Mouse (Mus musculus): ENCODE measurements at regions not wholly inside any gene's neighbourhood (a gene's known extent, or its start where the extent isn't known, plus 50 kb on each side); places are given as distances from the start of the nearest gene placed in this dataset.

GRCm38 (mm10) chr12:95937705-95938104 is 245.7 kb downstream of the Flrt2 start:
- no peaks in the 10 kb centered on the region for H3K36me3 ChIP-seq (replicated peaks; ENCODE audit: low read length)
- no peak for TF ChIP-seq GATA1 (IDR thresholded peaks at IDR 0.05; ENCODE audit: borderline replicate concordance, low read length)
- no peak for TF ChIP-seq FLI1 (IDR thresholded peaks at IDR 0.05; ENCODE audit: low read length)
- no peak overlapping the region for H3K4me3 ChIP-seq (replicated peaks)
- H3K9me3 ChIP-seq: no peaks in the 10 kb centered on the region
- no peaks in the 10 kb centered on the region for H3K27me3 ChIP-seq (replicated peaks)
- peaks cover 3% of the 10 kb centered on the region; the same call in 1 of the 2 replicates for H3K4me1 ChIP-seq

GRCm38 (mm10) chr12:95940465-95941012 is 248.5 kb downstream of the Flrt2 start:
- peaks cover 3% of the 10 kb centered on the region; the same call in 1 of the 2 replicates for H3K4me1 ChIP-seq
- no peaks in the 10 kb centered on the region for H3K36me3 ChIP-seq (replicated peaks; ENCODE audit: low read length)
- H3K4me3 ChIP-seq (replicated peaks): no peak overlapping the region
- no peaks in the 10 kb centered on the region for H3K27me3 ChIP-seq (replicated peaks)
- TF ChIP-seq FLI1 (IDR thresholded peaks at IDR 0.05; ENCODE audit: low read length) (no peak), GATA1 (IDR thresholded peaks at IDR 0.05; ENCODE audit: borderline replicate concordance, low read length) (no peak)
- no peaks in the 10 kb centered on the region for H3K9me3 ChIP-seq

GRCm38 (mm10) chr12:95959786-95960504 is 267.9 kb downstream of the Flrt2 start:
- no peak overlapping the region for H3K4me3 ChIP-seq (replicated peaks)
- H3K9me3 ChIP-seq: no peaks in the 10 kb centered on the region
- no peaks in the 10 kb centered on the region for H3K27me3 ChIP-seq (replicated peaks)
- no peaks in the 10 kb centered on the region for H3K36me3 ChIP-seq (replicated peaks; ENCODE audit: low read length)
- no peaks in the 10 kb centered on the region for H3K4me1 ChIP-seq
- TF ChIP-seq GATA1 (IDR thresholded peaks at IDR 0.05; ENCODE audit: borderline replicate concordance, low read length) (no peak), FLI1 (IDR thresholded peaks at IDR 0.05; ENCODE audit: low read length) (no peak)

DNA sequence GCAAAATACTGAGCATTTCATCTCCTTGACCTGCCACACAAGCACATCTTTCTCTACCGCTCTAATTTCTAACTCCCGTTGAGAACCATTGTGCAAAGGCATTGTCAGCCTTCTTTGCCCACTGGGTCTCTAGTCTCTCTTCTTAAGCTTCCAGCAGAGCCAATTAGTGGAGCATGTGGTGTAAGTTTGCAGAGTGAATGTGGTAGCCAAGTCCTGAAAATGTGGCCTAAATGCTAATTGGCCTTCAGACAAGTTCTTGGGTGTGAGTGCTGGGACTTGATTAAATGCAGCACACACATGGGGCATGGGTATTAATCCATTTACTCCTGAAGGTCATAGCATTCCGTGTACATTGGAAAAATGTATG is 268.5 kb downstream of the Flrt2 start:
- H3K4me3 ChIP-seq (replicated peaks): no peak overlapping the region
- H3K36me3 ChIP-seq (replicated peaks; ENCODE audit: low read length): no peaks in the 10 kb centered on the region
- no peaks in the 10 kb centered on the region for H3K4me1 ChIP-seq
- H3K9me3 ChIP-seq: no peaks in the 10 kb centered on the region
- TF ChIP-seq FLI1 (IDR thresholded peaks at IDR 0.05; ENCODE audit: low read length) (no peak), GATA1 (IDR thresholded peaks at IDR 0.05; ENCODE audit: borderline replicate concordance, low read length) (no peak)
- H3K27me3 ChIP-seq (replicated peaks): no peaks in the 10 kb centered on the region

- no peaks in the 10 kb centered on the region for H3K36me3 ChIP-seq (replicated peaks; ENCODE audit: low read length)
- no peaks in the 10 kb centered on the region for H3K9me3 ChIP-seq
- no peak for TF ChIP-seq GATA1 (IDR thresholded peaks at IDR 0.05; ENCODE audit: borderline replicate concordance, low read length)
- no peak overlapping the region for H3K4me3 ChIP-seq (replicated peaks)
- H3K27me3 ChIP-seq (replicated peaks): no peaks in the 10 kb centered on the region
- H3K4me1 ChIP-seq: no peaks in the 10 kb centered on the region
These were observed 270.8 kb downstream of the Flrt2 start for GRCm38 (mm10) chr12:95962817-95963216.

- no peaks in the 10 kb centered on the region for H3K4me1 ChIP-seq
- H3K4me3 ChIP-seq (replicated peaks): no peak overlapping the region
- H3K36me3 ChIP-seq (replicated peaks; ENCODE audit: low read length): no peaks in the 10 kb centered on the region
- TF ChIP-seq GATA1 (IDR thresholded peaks at IDR 0.05; ENCODE audit: borderline replicate concordance, low read length): no peak
- TF ChIP-seq FLI1 (IDR thresholded peaks at IDR 0.05; ENCODE audit: low read length): no peak
- no peaks in the 10 kb centered on the region for H3K9me3 ChIP-seq
- no peaks in the 10 kb centered on the region for H3K27me3 ChIP-seq (replicated peaks)
These were observed 296.8 kb downstream of the Flrt2 start for GRCm38 (mm10) chr12:95988669-95989288.

- no peaks in the 10 kb centered on the region for H3K9me3 ChIP-seq
- no peaks in the 10 kb centered on the region for H3K27me3 ChIP-seq (replicated peaks)
- H3K4me3 ChIP-seq (replicated peaks): no peak overlapping the region
- no peaks in the 10 kb centered on the region; the same call in 1 of the 2 replicates for H3K4me1 ChIP-seq
- H3K36me3 ChIP-seq (replicated peaks; ENCODE audit: low read length): no peaks in the 10 kb centered on the region
- TF ChIP-seq GATA1 (IDR thresholded peaks at IDR 0.05; ENCODE audit: borderline replicate concordance, low read length): no peak
- TF ChIP-seq FLI1 (IDR thresholded peaks at IDR 0.05; ENCODE audit: low read length): no peak
These were observed 302.9 kb downstream of the Flrt2 start for GRCm38 (mm10) chr12:95994963-95995362.

DNA sequence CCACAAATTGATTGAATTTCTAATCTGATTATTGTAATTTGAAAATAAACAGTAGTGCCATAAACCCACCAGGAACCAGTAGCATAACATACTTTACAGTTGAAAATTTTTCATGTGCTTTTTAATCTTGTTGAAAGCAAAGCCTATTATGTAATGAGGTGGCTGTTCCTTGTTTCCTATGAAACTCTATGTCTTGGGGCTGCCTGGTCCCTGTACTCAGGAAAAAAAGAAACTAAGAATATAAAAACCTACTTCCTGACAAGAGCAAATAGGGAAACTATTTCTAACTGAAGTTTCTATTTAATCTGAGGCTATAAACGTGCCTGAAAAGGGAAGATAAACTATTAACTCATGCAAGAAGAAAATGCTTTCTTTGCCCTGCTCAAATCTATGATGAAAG is 338.2 kb downstream of the Flrt2 start:
- Histone ChIP-seq H3K27me3 (replicated peaks) (no peaks in the 10 kb centered on the region), H3K4me1 (peaks cover 3% of the 10 kb centered on the region; the same call in 1 of the 2 replicates), H3K9me3 (peaks cover 9% of the 10 kb centered on the region), H3K36me3 (replicated peaks; ENCODE audit: low read length) (no peaks in the 10 kb centered on the region), H3K4me3 (replicated peaks) (no peak overlapping the region)
- TF ChIP-seq FLI1 (IDR thresholded peaks at IDR 0.05; ENCODE audit: low read length) (no peak), GATA1 (IDR thresholded peaks at IDR 0.05; ENCODE audit: borderline replicate concordance, low read length) (no peak)

GRCm38 (mm10) chr12:96075365-96075764 is 383.3 kb downstream of the Flrt2 start:
- Histone ChIP-seq H3K4me3 (replicated peaks) (no peak overlapping the region), H3K4me1 (no peaks in the 10 kb centered on the region), H3K27me3 (replicated peaks) (no peaks in the 10 kb centered on the region), H3K36me3 (replicated peaks; ENCODE audit: low read length) (no peaks in the 10 kb centered on the region), H3K9me3 (no peaks in the 10 kb centered on the region)
- TF ChIP-seq FLI1 (IDR thresholded peaks at IDR 0.05; ENCODE audit: low read length) (no peak), GATA1 (IDR thresholded peaks at IDR 0.05; ENCODE audit: borderline replicate concordance, low read length) (no peak)

- TF ChIP-seq GATA1 (IDR thresholded peaks at IDR 0.05; ENCODE audit: borderline replicate concordance, low read length) (no peak), FLI1 (IDR thresholded peaks at IDR 0.05; ENCODE audit: low read length) (no peak)
- Histone ChIP-seq H3K36me3 (replicated peaks; ENCODE audit: low read length) (no peaks in the 10 kb centered on the region), H3K4me1 (peaks cover 3% of the 10 kb centered on the region; the same call in 1 of the 2 replicates), H3K9me3 (no peaks in the 10 kb centered on the region), H3K4me3 (replicated peaks) (no peak overlapping the region), H3K27me3 (replicated peaks) (no peaks in the 10 kb centered on the region)
These were observed 399.0 kb downstream of the Flrt2 start for GRCm38 (mm10) chr12:96090995-96091394.

Data from megakaryocyte, embryonic 14.5 days (primary cell).